Mouse (Mus musculus) CD4-positive, CD25-positive, alpha-beta regulatory T cell (primary cell): ENCODE results near the gene Btbd3. TPM values are rescaled to one million over a fixed set of nuclear protein-coding genes. Genes with fewer than 3 reads are reported as not detected.

Experiments used
- polyA plus RNA-seq: library from polyadenylated mRNA; unstranded; fragments of 100-300 nt; shearing (Covaris generic); gene quantifications from one replicate; pipeline ENCODE4 v1.2.1, GENCODE M21; 2017

The Btbd3 gene
- 0.29 TPM for polyA plus RNA-seq

DNA sequence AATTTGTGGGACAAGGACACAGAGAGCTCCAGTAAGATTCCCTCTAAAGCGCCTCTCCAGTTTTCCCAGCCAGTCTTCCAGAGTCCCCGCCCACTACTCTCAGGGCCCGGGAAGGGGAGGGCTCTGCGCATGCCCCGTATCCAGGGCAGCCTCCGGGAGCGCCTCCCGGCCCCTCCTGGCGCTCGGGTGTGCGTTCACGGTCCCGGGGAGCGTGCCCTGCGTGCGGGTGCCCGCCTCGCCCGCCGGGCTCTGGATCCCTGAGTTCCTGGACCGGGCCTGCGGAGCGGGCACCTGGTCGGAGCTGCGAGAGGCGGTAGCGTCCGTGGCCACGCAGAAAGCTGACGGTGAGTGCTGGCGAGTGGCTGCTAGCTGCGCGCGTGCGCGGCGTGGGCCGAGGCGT is at the start of gene Btbd3:
Gene Btbd3, plus strand, starts transcription at position 155 of the 400 bp plus-strand sequence.

